Mouse (Mus musculus): Measurements from ENCODE around the gene Olfr965. TPM values are rescaled to one million over a fixed set of nuclear protein-coding genes. Genes with fewer than 3 reads are reported as not detected.

Gene Olfr965
- polyA plus RNA-seq, 1 experiment from 2014 or later, result not detected

Other genes with a start within 250 kb of the Olfr965 start
- gene Olfr955, start 239.4 kb upstream of the Olfr965 start, polyA plus RNA-seq (2015; fragmentation: Nextera tagmentation; extraction: Ambion mirVana), result not detected in 2 replicates
- not detected in 2 replicates for gene Olfr44, start 217.4 kb upstream of the Olfr965 start, polyA plus RNA-seq (2015; fragmentation: Nextera tagmentation; extraction: Ambion mirVana)
- not detected in 2 replicates for gene Olfr957, start 195.5 kb upstream of the Olfr965 start, polyA plus RNA-seq (2015; fragmentation: Nextera tagmentation; extraction: Ambion mirVana)
- gene Olfr958, start 157.3 kb upstream of the Olfr965 start, polyA plus RNA-seq (2015; fragmentation: Nextera tagmentation; extraction: Ambion mirVana), result not detected in 2 replicates
- 0.05 TPM in 1 of 2 replicates, not detected in the other for gene Olfr959, start 135.8 kb upstream of the Olfr965 start, polyA plus RNA-seq (2015; fragmentation: Nextera tagmentation; extraction: Ambion mirVana)
- gene AW551984, start 107.0 kb upstream of the Olfr965 start, polyA plus RNA-seq (2015; fragmentation: Nextera tagmentation; extraction: Ambion mirVana), result 169 and 187 TPM in 2 replicates
- gene Olfr148, start 100.7 kb upstream of the Olfr965 start, polyA plus RNA-seq (2015; fragmentation: Nextera tagmentation; extraction: Ambion mirVana), result not detected in 2 replicates
- gene Olfr960, start 90.0 kb upstream of the Olfr965 start, polyA plus RNA-seq (2015; fragmentation: Nextera tagmentation; extraction: Ambion mirVana), result not detected in 2 replicates
- gene Olfr961, start 66.3 kb upstream of the Olfr965 start, polyA plus RNA-seq (2015; fragmentation: Nextera tagmentation; extraction: Ambion mirVana), result not detected in 2 replicates
- not detected in 2 replicates for gene Olfr963, start 44.1 kb upstream of the Olfr965 start, polyA plus RNA-seq (2015; fragmentation: Nextera tagmentation; extraction: Ambion mirVana)
- not detected in 2 replicates for gene Olfr149, start 4.2 kb upstream of the Olfr965 start, polyA plus RNA-seq (2015; fragmentation: Nextera tagmentation; extraction: Ambion mirVana)
- gene Olfr150, start 19.6 kb downstream of the Olfr965 start, polyA plus RNA-seq (2015; fragmentation: Nextera tagmentation; extraction: Ambion mirVana), result not detected in 2 replicates
- gene Olfr967, start 34.9 kb downstream of the Olfr965 start, polyA plus RNA-seq (2015; fragmentation: Nextera tagmentation; extraction: Ambion mirVana), result not detected in 2 replicates
- not detected in 2 replicates for gene Olfr968, start 71.9 kb downstream of the Olfr965 start, polyA plus RNA-seq (2015; fragmentation: Nextera tagmentation; extraction: Ambion mirVana)
- not detected in 2 replicates for gene Olfr969, start 79.6 kb downstream of the Olfr965 start, polyA plus RNA-seq (2015; fragmentation: Nextera tagmentation; extraction: Ambion mirVana)
- gene Olfr970, start 97.5 kb downstream of the Olfr965 start, polyA plus RNA-seq (2015; fragmentation: Nextera tagmentation; extraction: Ambion mirVana), result not detected in 2 replicates
- gene Olfr971, start 125.5 kb downstream of the Olfr965 start, polyA plus RNA-seq (2015; fragmentation: Nextera tagmentation; extraction: Ambion mirVana), result not detected in 2 replicates
- not detected in 2 replicates for gene Olfr972, start 155.1 kb downstream of the Olfr965 start, polyA plus RNA-seq (2015; fragmentation: Nextera tagmentation; extraction: Ambion mirVana)
- gene Olfr229, start 196.0 kb downstream of the Olfr965 start, polyA plus RNA-seq (2015; fragmentation: Nextera tagmentation; extraction: Ambion mirVana), result not detected in 2 replicates
- not detected in 2 replicates for gene Olfr974, start 226.1 kb downstream of the Olfr965 start, polyA plus RNA-seq (2015; fragmentation: Nextera tagmentation; extraction: Ambion mirVana)
- not detected in 2 replicates for gene Olfr975, start 240.7 kb downstream of the Olfr965 start, polyA plus RNA-seq (2015; fragmentation: Nextera tagmentation; extraction: Ambion mirVana)
- not detected in 2 replicates for gene Olfr976, start 249.8 kb downstream of the Olfr965 start, polyA plus RNA-seq (2015; fragmentation: Nextera tagmentation; extraction: Ambion mirVana)